Mouse (Mus musculus): Measurements from ENCODE around the gene Avpi1. TPM values are rescaled to one million over a fixed set of nuclear protein-coding genes. Genes with fewer than 3 reads are reported as not detected.
"Not testable (repeated sequence)": the region's sequence is repeated elsewhere in the genome, so short reads cannot be mapped to it uniquely, and the experiment has no call there.

Avpi1 gene
- polyA plus RNA-seq, 1 experiment from 2014 or later: 33.6 TPM

- ATAC-seq (replicated peaks; ENCODE audit: low FRiP score, low TSS enrichment, low read depth) (no peak), DNase-seq (ENCODE audit: low spot score) (no peak)
- 87% methylated on average over 3 of the region's 3 CpGs for WGBS
- Histone ChIP-seq H3K9ac (ENCODE audit: low read length) (no peak overlapping the region), H3K4me3 (ENCODE audit: low read depth, low read length) (no peak overlapping the region), H3K27me3 (replicated peaks; ENCODE audit: control insufficient read depth, insufficient read depth, low read length) (no peaks in the 10 kb centered on the region), H3K27ac (ENCODE audit: low read depth) (no peak overlapping the region), H3K4me2 (ENCODE audit: low read length) (no peak overlapping the region), H3K36me3 (ENCODE audit: control insufficient read depth, insufficient read depth, low read length) (peaks cover 37% of the 10 kb centered on the region), H3K9me3 (ENCODE audit: control insufficient read depth, low read length) (no peaks in the 10 kb centered on the region), H3K4me1 (replicated peaks; ENCODE audit: control insufficient read depth, insufficient read depth, low read length) (no peaks in the 10 kb centered on the region)
These were observed 29.5 kb downstream of the Avpi1 start for GRCm38 (mm10) chr19:42099406-42099805.

GRCm38 (mm10) chr19:42090637-42091141 is 38.2 kb downstream of the Avpi1 start:
- Histone ChIP-seq H3K9me3 (ENCODE audit: control insufficient read depth, low read length) (no peaks in the 10 kb centered on the region), H3K27ac (ENCODE audit: low read depth) (peak overlapping the region; percentile 86), H3K9ac (ENCODE audit: low read length) (peak overlapping the region; percentile 79), H3K4me3 (ENCODE audit: low read depth, low read length) (peak overlapping the region; percentile 87), H3K27me3 (replicated peaks; ENCODE audit: control insufficient read depth, insufficient read depth, low read length) (no peaks in the 10 kb centered on the region), H3K36me3 (ENCODE audit: control insufficient read depth, insufficient read depth, low read length) (peaks cover 17% of the 10 kb centered on the region; the same call in 1 of the 2 replicates), H3K4me2 (ENCODE audit: low read length) (peak overlapping the region; percentile 74), H3K4me1 (replicated peaks; ENCODE audit: control insufficient read depth, insufficient read depth, low read length) (peaks cover 26% of the 10 kb centered on the region)
- WGBS: under 1% methylated on average over 49 of the region's 52 CpGs
- peak; percentile 71 for ATAC-seq (replicated peaks; ENCODE audit: low FRiP score, low TSS enrichment, low read depth)
- no peak for DNase-seq (ENCODE audit: low spot score)

GRCm38 (mm10) chr19:42089748-42090595 is 38.9 kb downstream of the Avpi1 start, which contains the start of gene Pi4k2a:
Pi4k2a (plus strand) TSS chr19:42090470.
- peak within 1 kb of the TSS; percentile 86 for H3K27ac ChIP-seq (ENCODE audit: low read depth)
- peaks cover 29% of the 10 kb centered on the region for H3K4me1 ChIP-seq (replicated peaks; ENCODE audit: control insufficient read depth, insufficient read depth, low read length)
- WGBS: under 1% methylated on average over 54 of the region's 55 CpGs
- peak; percentile 94 for DNase-seq (ENCODE audit: low spot score)
- H3K4me2 ChIP-seq (ENCODE audit: low read length): peak within 1 kb of the TSS; percentile 77
- H3K4me3 ChIP-seq (ENCODE audit: low read depth, low read length): peak within 1 kb of the TSS; percentile 87
- H3K9ac ChIP-seq (ENCODE audit: low read length): peak within 1 kb of the TSS; percentile 79
- H3K27me3 ChIP-seq (replicated peaks; ENCODE audit: control insufficient read depth, insufficient read depth, low read length): no peaks in the 10 kb centered on the region
- peaks cover 14% of the 10 kb centered on the region; the same call in 1 of the 2 replicates for H3K36me3 ChIP-seq (ENCODE audit: control insufficient read depth, insufficient read depth, low read length)
- no peaks in the 10 kb centered on the region for H3K9me3 ChIP-seq (ENCODE audit: control insufficient read depth, low read length)
- peak; percentile 96 for ATAC-seq (replicated peaks; ENCODE audit: low FRiP score, low TSS enrichment, low read depth)

GRCm38 (mm10) chr19:42089103-42089747 is 39.6 kb downstream of the Avpi1 start:
- Histone ChIP-seq H3K9ac (ENCODE audit: low read length) (peak overlapping the region; percentile 14; the same call in 1 of the 2 replicates), H3K27ac (ENCODE audit: low read depth) (peak overlapping the region; percentile 86), H3K9me3 (ENCODE audit: control insufficient read depth, low read length) (no peaks in the 10 kb centered on the region), H3K36me3 (ENCODE audit: control insufficient read depth, insufficient read depth, low read length) (peaks cover 10% of the 10 kb centered on the region; the same call in 1 of the 2 replicates), H3K4me1 (replicated peaks; ENCODE audit: control insufficient read depth, insufficient read depth, low read length) (peaks cover 29% of the 10 kb centered on the region), H3K4me3 (ENCODE audit: low read depth, low read length) (peak overlapping the region; percentile 87), H3K4me2 (ENCODE audit: low read length) (peak overlapping the region; percentile 77), H3K27me3 (replicated peaks; ENCODE audit: control insufficient read depth, insufficient read depth, low read length) (no peaks in the 10 kb centered on the region)
- ATAC-seq (replicated peaks; ENCODE audit: low FRiP score, low TSS enrichment, low read depth): no peak
- DNase-seq (ENCODE audit: low spot score): peak; percentile 66
- 17% methylated on average over 14 of the region's 14 CpGs for WGBS

- Histone ChIP-seq H3K27me3 (replicated peaks; ENCODE audit: control insufficient read depth, insufficient read depth, low read length) (no peaks in the 10 kb centered on the region), H3K9ac (ENCODE audit: low read length) (peak within 1 kb of the TSS; percentile 53), H3K9me3 (ENCODE audit: control insufficient read depth, low read length) (no peaks in the 10 kb centered on the region), H3K27ac (ENCODE audit: low read depth) (no peak within 1 kb of the TSS), H3K4me1 (replicated peaks; ENCODE audit: control insufficient read depth, insufficient read depth, low read length) (peaks cover 20% of the 10 kb centered on the region), H3K4me2 (ENCODE audit: low read length) (peak within 1 kb of the TSS; percentile 94), H3K36me3 (ENCODE audit: control insufficient read depth, insufficient read depth, low read length) (no peaks in the 10 kb centered on the region), H3K4me3 (ENCODE audit: low read depth, low read length) (peak within 1 kb of the TSS; percentile 76)
- under 1% methylated on average over 21 of the region's 21 CpGs for WGBS
- DNase-seq (ENCODE audit: low spot score): peak; percentile 93
- peak; percentile 73 for ATAC-seq (replicated peaks; ENCODE audit: low FRiP score, low TSS enrichment, low read depth)
These were observed 42.7 kb downstream of the Avpi1 start, which contains the start of gene Morn4 for GRCm38 (mm10) chr19:42086166-42086565. Morn4 (minus strand) TSS chr19:42086357.

GRCm38 (mm10) chr19:42085690-42086089 is 43.2 kb downstream of the Avpi1 start:
- Histone ChIP-seq H3K36me3 (ENCODE audit: control insufficient read depth, insufficient read depth, low read length) (no peaks in the 10 kb centered on the region), H3K9me3 (ENCODE audit: control insufficient read depth, low read length) (no peaks in the 10 kb centered on the region), H3K4me1 (replicated peaks; ENCODE audit: control insufficient read depth, insufficient read depth, low read length) (peaks cover 17% of the 10 kb centered on the region), H3K4me2 (ENCODE audit: low read length) (peak overlapping the region; percentile 94), H3K27me3 (replicated peaks; ENCODE audit: control insufficient read depth, insufficient read depth, low read length) (no peaks in the 10 kb centered on the region), H3K9ac (ENCODE audit: low read length) (peak overlapping the region; percentile 53), H3K27ac (ENCODE audit: low read depth) (no peak overlapping the region), H3K4me3 (ENCODE audit: low read depth, low read length) (peak overlapping the region; percentile 76)
- ATAC-seq (replicated peaks; ENCODE audit: low FRiP score, low TSS enrichment, low read depth): no peak
- 6% methylated on average over 10 of the region's 10 CpGs for WGBS
- peak; percentile 53 for DNase-seq (ENCODE audit: low spot score)

- not testable (repeated sequence) for H3K27ac ChIP-seq (ENCODE audit: low read depth); H3K4me3 ChIP-seq (ENCODE audit: low read depth, low read length); H3K4me2 ChIP-seq (ENCODE audit: low read length); ATAC-seq (replicated peaks; ENCODE audit: low FRiP score, low TSS enrichment, low read depth); H3K9ac ChIP-seq (ENCODE audit: low read length); H3K27me3 ChIP-seq (replicated peaks; ENCODE audit: control insufficient read depth, insufficient read depth, low read length); H3K36me3 ChIP-seq (ENCODE audit: control insufficient read depth, insufficient read depth, low read length); H3K9me3 ChIP-seq (ENCODE audit: control insufficient read depth, low read length); H3K4me1 ChIP-seq (replicated peaks; ENCODE audit: control insufficient read depth, insufficient read depth, low read length); DNase-seq (ENCODE audit: low spot score)
- WGBS: 91% methylated on average over 5 of the region's 5 CpGs
These were observed 47.2 kb downstream of the Avpi1 start for GRCm38 (mm10) chr19:42081613-42082012.

GRCm38 (mm10) chr19:42080469-42080868 is 48.4 kb downstream of the Avpi1 start:
- Histone ChIP-seq H3K27ac (ENCODE audit: low read depth) (no peak overlapping the region), H3K9ac (ENCODE audit: low read length) (no peak overlapping the region), H3K4me1 (replicated peaks; ENCODE audit: control insufficient read depth, insufficient read depth, low read length) (peaks cover 1% of the 10 kb centered on the region; the same call in 1 of the 2 replicates), H3K27me3 (replicated peaks; ENCODE audit: control insufficient read depth, insufficient read depth, low read length) (no peaks in the 10 kb centered on the region), H3K4me2 (ENCODE audit: low read length) (no peak overlapping the region), H3K9me3 (ENCODE audit: control insufficient read depth, low read length) (no peaks in the 10 kb centered on the region), H3K4me3 (ENCODE audit: low read depth, low read length) (no peak overlapping the region), H3K36me3 (ENCODE audit: control insufficient read depth, insufficient read depth, low read length) (peaks cover 12% of the 10 kb centered on the region)
- 86% methylated on average over 11 of the region's 11 CpGs for WGBS
- DNase-seq (ENCODE audit: low spot score): peak; percentile 36
- no peak for ATAC-seq (replicated peaks; ENCODE audit: low FRiP score, low TSS enrichment, low read depth)

Measured in intestine, embryonic 14.5 days (tissue).